Mouse (Mus musculus): ENCODE measurements at regions not wholly inside any gene's neighbourhood (a gene's known extent, or its start where the extent isn't known, plus 50 kb on each side); places are given as distances from the start of the nearest gene placed in this dataset.

DNA sequence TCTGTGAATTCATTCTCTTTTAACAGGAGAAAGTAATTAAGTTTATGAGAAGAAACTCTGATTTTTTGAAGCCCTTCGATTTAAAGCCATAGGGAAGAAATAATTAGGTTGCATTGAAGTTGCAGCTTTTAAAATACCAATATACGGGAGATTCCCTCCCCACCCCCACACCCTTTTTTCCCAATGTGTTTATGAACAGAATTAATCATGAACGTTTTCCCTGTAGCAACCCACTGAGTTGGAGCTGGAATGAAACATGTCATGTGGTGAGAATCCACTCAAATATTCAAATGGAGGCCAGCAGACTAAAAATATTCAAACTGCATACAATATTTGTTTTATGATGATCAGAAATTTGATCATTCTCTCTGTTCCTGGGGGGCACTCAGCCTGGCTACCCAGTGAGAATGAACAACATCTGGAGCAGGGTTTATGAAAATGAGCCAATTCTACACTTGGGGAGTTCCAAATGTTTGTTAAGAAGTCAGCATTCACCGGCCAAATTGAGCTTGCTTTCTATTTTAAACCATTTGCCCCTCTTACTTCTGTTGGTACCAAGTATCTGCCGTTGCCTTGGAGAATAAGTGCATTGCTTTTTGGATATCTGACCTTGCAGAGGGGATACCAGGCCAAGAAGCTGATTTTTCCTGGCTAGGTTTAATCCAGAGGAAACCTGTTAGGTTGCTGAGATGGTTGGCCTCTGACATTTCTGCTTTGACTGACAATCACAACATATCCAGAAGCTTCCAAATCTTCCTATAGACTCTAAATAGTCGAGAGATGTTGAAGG is 127.8 kb upstream of the Arhgap20 start:
- TF ChIP-seq CTCF (IDR thresholded peaks at IDR 0.05; ENCODE audit: low read depth) (no peak), EP300 (optimal IDR thresholded peaks at IDR 0.05) (no peak)
- Histone ChIP-seq H3K27me3 (ENCODE audit: control insufficient read depth, insufficient read depth, low read length) (no peaks in the 10 kb centered on the region), H3K4me3 (ENCODE audit: low read depth, low read length) (no peak overlapping the region), H3K9ac (ENCODE audit: low read length) (no peak overlapping the region), H3K9me3 (ENCODE audit: control insufficient read depth, low read length) (no peaks in the 10 kb centered on the region), H3K4me2 (replicated peaks; ENCODE audit: low read depth) (no peak overlapping the region), H3K4me1 (replicated peaks; ENCODE audit: control insufficient read depth, insufficient read depth) (no peaks in the 10 kb centered on the region), H3K36me3 (ENCODE audit: control insufficient read depth, insufficient read depth, low read length) (no peaks in the 10 kb centered on the region), H3K27ac (replicated peaks) (no peak overlapping the region)
- DNase-seq (ENCODE audit: low spot score) (no peak), ATAC-seq (ENCODE audit: low FRiP score, low TSS enrichment) (no peak)
- 45% methylated on average over 6 of the region's 6 CpGs for WGBS

DNA sequence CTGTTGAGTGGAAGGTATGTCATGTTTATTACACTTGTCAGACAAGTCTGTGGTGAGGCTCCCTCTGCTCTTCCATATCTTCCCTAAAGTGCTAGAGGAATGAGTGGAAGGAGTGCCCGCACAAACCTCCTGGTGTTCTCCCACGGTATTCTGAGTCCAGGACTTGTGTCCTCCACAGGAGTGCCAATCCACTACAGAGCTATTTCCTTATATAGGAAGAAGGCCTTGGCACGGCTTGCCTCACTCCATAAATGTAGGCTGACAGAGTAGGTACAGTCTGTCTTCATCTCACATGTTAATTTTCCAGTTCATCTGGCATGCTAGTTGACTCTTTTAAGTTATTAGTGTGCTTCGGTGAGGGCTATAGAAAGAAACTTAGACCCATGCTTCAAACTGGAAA is 123.4 kb upstream of the Arhgap20 start:
- DNase-seq (ENCODE audit: low spot score) (no peak), ATAC-seq (ENCODE audit: low FRiP score, low TSS enrichment) (no peak)
- WGBS = 71% methylated on average over 4 of the region's 4 CpGs

DNA sequence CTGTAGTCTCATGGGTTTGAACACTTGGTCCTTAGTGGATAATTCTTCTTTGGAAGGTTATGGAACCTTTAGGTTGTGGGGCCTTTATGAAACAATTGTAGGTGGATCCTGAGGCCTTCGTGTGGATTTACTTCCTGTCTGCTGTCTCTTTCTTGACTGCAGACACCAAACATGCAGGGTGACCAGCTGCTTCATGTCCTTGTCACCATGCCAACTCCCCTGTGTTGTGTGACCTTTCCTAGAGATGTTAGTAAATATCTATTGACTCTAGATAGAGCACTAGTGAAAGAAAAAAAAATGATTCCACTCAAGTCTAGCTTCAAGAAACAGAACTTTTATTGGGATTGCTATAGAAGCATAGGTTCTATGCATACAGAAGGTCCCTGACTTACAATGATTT is 119.7 kb upstream of the Arhgap20 start:
- ATAC-seq (ENCODE audit: low FRiP score, low TSS enrichment) (no peak), DNase-seq (ENCODE audit: low spot score) (no peak)
- Histone ChIP-seq H3K4me1 (replicated peaks; ENCODE audit: control insufficient read depth, insufficient read depth) (no peaks in the 10 kb centered on the region), H3K36me3 (ENCODE audit: control insufficient read depth, insufficient read depth, low read length) (no peaks in the 10 kb centered on the region), H3K4me2 (replicated peaks; ENCODE audit: low read depth) (no peak overlapping the region), H3K27me3 (ENCODE audit: control insufficient read depth, insufficient read depth, low read length) (no peaks in the 10 kb centered on the region), H3K27ac (replicated peaks) (no peak overlapping the region), H3K4me3 (ENCODE audit: low read depth, low read length) (no peak overlapping the region), H3K9me3 (ENCODE audit: control insufficient read depth, low read length) (no peaks in the 10 kb centered on the region), H3K9ac (ENCODE audit: low read length) (no peak overlapping the region)
- 30% methylated on average over 1 of the region's 1 CpGs for WGBS
- TF ChIP-seq CTCF (IDR thresholded peaks at IDR 0.05; ENCODE audit: low read depth) = no peak
- TF ChIP-seq EP300 (optimal IDR thresholded peaks at IDR 0.05) = no peak

More for the DNA sequence above, 123.4 kb upstream of the Arhgap20 start:
- Histone ChIP-seq H3K9ac (ENCODE audit: low read length) (no peak overlapping the region), H3K27ac (replicated peaks) (no peak overlapping the region), H3K4me2 (replicated peaks; ENCODE audit: low read depth) (no peak overlapping the region), H3K9me3 (ENCODE audit: control insufficient read depth, low read length) (no peaks in the 10 kb centered on the region), H3K36me3 (ENCODE audit: control insufficient read depth, insufficient read depth, low read length) (no peaks in the 10 kb centered on the region), H3K27me3 (ENCODE audit: control insufficient read depth, insufficient read depth, low read length) (no peaks in the 10 kb centered on the region), H3K4me3 (ENCODE audit: low read depth, low read length) (no peak overlapping the region), H3K4me1 (replicated peaks; ENCODE audit: control insufficient read depth, insufficient read depth) (no peaks in the 10 kb centered on the region)
- TF ChIP-seq CTCF (IDR thresholded peaks at IDR 0.05; ENCODE audit: low read depth) = no peak
- no peak for TF ChIP-seq EP300 (optimal IDR thresholded peaks at IDR 0.05)

DNA sequence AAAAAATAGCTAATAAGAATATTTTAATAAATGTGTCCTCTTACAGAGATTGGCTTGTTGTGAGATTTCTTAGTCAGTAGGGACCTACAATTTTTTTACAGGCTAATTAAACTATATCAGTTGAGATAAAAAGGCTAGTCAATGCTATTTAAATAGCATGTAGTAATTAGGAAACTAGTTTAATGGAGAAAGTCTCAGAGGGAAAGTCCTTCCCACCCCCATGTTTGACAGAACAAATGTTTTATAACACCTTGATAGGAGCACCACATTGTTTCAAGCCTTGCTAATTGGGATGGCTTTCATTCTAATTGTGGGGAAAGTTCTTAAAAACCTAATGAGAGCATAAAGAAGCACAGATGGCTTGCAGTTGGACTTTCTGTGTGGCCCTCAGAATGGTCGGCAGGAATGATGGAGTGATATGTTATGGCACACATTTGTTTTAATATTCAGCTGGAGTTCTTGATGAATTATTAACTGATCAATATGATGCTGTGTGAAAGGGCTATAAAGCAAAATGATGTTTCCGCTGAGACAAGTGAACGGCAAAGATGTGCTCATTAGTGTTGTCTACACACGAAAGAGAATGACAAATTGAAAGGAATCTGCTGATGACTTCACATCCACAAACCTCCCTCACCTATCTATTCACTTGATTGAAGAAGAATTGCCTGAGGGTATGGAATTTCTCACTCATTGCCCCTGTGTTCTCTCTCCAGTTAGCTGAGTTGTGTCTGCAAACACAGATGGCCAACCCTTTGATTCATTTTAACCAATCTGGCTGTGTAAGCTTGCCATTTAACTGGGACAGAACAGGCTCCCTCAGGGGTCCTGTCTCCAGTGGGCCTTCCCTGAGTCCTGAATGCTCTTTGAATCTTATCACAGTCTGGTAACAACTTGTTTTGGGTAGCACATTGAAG is 111.5 kb upstream of the Arhgap20 start:
- H3K36me3 ChIP-seq (ENCODE audit: control insufficient read depth, insufficient read depth, low read length) = no peaks in the 10 kb centered on the region
- H3K4me3 ChIP-seq (ENCODE audit: low read depth, low read length) = no peak overlapping the region
- H3K27ac ChIP-seq (replicated peaks) = no peak overlapping the region
- H3K4me2 ChIP-seq (replicated peaks; ENCODE audit: low read depth) = no peak overlapping the region
- no peaks in the 10 kb centered on the region for H3K27me3 ChIP-seq (ENCODE audit: control insufficient read depth, insufficient read depth, low read length)
- H3K4me1 ChIP-seq (replicated peaks; ENCODE audit: control insufficient read depth, insufficient read depth) = no peaks in the 10 kb centered on the region
- ATAC-seq (ENCODE audit: low FRiP score, low TSS enrichment) (no peak), DNase-seq (ENCODE audit: low spot score) (no peak)
- WGBS = 72% methylated on average over 4 of the region's 4 CpGs
- TF ChIP-seq EP300 (optimal IDR thresholded peaks at IDR 0.05) = no peak
- H3K9me3 ChIP-seq (ENCODE audit: control insufficient read depth, low read length) = no peaks in the 10 kb centered on the region
- H3K9ac ChIP-seq (ENCODE audit: low read length) = no peak overlapping the region

DNA sequence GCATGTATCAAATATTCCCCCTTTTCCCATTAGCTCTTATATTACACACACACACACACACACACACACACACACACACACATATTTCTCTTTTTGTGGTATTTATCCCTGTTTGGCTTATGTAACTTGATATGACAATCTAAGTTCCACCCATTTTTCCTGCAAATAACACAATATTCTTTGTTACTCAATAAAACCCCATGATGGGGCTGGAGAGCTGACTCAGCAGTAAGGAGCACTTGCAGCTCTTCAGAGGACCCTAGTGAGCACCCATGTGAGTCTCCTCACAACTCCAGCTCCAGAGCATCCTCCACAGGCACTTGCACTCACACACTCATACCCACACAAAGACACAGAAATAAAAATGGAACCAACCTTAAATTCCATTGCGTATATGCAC is 110.5 kb upstream of the Arhgap20 start:
- H3K4me3 ChIP-seq (ENCODE audit: low read depth, low read length) = no peak overlapping the region
- no peaks in the 10 kb centered on the region for H3K9me3 ChIP-seq (ENCODE audit: control insufficient read depth, low read length)
- 86% methylated on average over 1 of the region's 1 CpGs for WGBS
- H3K4me2 ChIP-seq (replicated peaks; ENCODE audit: low read depth) = no peak overlapping the region
- H3K27ac ChIP-seq (replicated peaks) = no peak overlapping the region
- TF ChIP-seq EP300 (optimal IDR thresholded peaks at IDR 0.05) (no peak), CTCF (IDR thresholded peaks at IDR 0.05; ENCODE audit: low read depth) (no peak)
- H3K27me3 ChIP-seq (ENCODE audit: control insufficient read depth, insufficient read depth, low read length) = no peaks in the 10 kb centered on the region
- no peaks in the 10 kb centered on the region for H3K4me1 ChIP-seq (replicated peaks; ENCODE audit: control insufficient read depth, insufficient read depth)
- H3K9ac ChIP-seq (ENCODE audit: low read length) = no peak overlapping the region
- DNase-seq (ENCODE audit: low spot score) = no peak
- no peaks in the 10 kb centered on the region for H3K36me3 ChIP-seq (ENCODE audit: control insufficient read depth, insufficient read depth, low read length)
- no peak for ATAC-seq (ENCODE audit: low FRiP score, low TSS enrichment)

DNA sequence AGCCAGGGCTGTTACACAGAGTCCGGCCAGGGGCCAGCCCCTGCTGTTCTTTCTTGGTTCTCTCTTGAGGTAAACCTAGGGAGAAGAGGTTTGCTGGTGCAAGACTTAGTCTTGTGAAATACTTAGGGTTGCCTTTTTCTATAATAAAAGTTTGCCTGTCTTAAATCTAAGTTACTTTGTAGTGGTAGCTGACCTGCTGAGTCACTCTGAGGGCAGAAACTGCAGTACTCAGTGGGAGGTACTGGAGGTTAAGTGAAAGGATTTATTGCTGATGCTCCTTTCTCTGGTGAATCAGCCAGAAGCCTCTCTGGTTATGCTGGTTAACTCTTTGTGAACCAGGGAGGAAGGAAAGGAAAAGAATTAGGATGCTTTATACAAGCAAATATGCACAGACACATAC is 107.3 kb upstream of the Arhgap20 start:
- WGBS = 87% methylated on average over 1 of the region's 1 CpGs
- H3K27me3 ChIP-seq (ENCODE audit: control insufficient read depth, insufficient read depth, low read length) = no peaks in the 10 kb centered on the region
- no peak overlapping the region for H3K27ac ChIP-seq (replicated peaks)
- no peaks in the 10 kb centered on the region for H3K9me3 ChIP-seq (ENCODE audit: control insufficient read depth, low read length)
- no peaks in the 10 kb centered on the region for H3K4me1 ChIP-seq (replicated peaks; ENCODE audit: control insufficient read depth, insufficient read depth)
- DNase-seq (ENCODE audit: low spot score) (no peak), ATAC-seq (ENCODE audit: low FRiP score, low TSS enrichment) (no peak)
- no peak for TF ChIP-seq EP300 (optimal IDR thresholded peaks at IDR 0.05)
- no peak for TF ChIP-seq CTCF (IDR thresholded peaks at IDR 0.05; ENCODE audit: low read depth)
- no peak overlapping the region for H3K4me2 ChIP-seq (replicated peaks; ENCODE audit: low read depth)
- H3K4me3 ChIP-seq (ENCODE audit: low read depth, low read length) = no peak overlapping the region
- H3K36me3 ChIP-seq (ENCODE audit: control insufficient read depth, insufficient read depth, low read length) = no peaks in the 10 kb centered on the region
- H3K9ac ChIP-seq (ENCODE audit: low read length) = no peak overlapping the region

All from stomach, postnatal 0 days (tissue).